Mouse (Mus musculus): ENCODE data around the gene Dcx.

- TF ChIP-seq CTCF (IDR thresholded peaks at IDR 0.05; ENCODE audit: low read depth, low read length) (no peak), POLR2A (IDR thresholded peaks at IDR 0.05; ENCODE audit: insufficient read depth, low read length) (no peak)
Observed at GRCm38 (mm10) chrX:143826521-143826920, 106.6 kb downstream of the Dcx start.

Data from ES-Bruce4 (cell line).